Mouse (Mus musculus): ENCODE results near the gene Eif3b.

GRCm38 (mm10) chr5:140370446-140371254, 48.5 kb upstream of the Eif3b start:
- TF ChIP-seq POLR2A (IDR thresholded peaks at IDR 0.05; ENCODE audit: low read depth, low read length) (no peak), CTCF (IDR thresholded peaks at IDR 0.05; ENCODE audit: extremely low read depth, insufficient read depth, insufficient read length, insufficient replicate concordance) (no peak)

All from spleen, adult 2 months (tissue).